Mouse (Mus musculus) erythroblast, embryonic 14.5 days (primary cell): ENCODE measurements around the gene Prr14l. TPM values are rescaled to one million over a fixed set of nuclear protein-coding genes. Genes with fewer than 3 reads are reported as not detected.
"Not testable (repeated sequence)": the region's sequence is repeated elsewhere in the genome, so short reads cannot be mapped to it uniquely, and the experiment has no call there.

Experiments used
- H3K27me3 ChIP-seq: 2 replicates; pipeline ENCODE4 v1.6.1; 2012; ENCODE audit warnings: inconsistent platforms; ENCODE audit not compliant: control insufficient read depth
- H3K36me3 ChIP-seq: 2 replicates; pipeline ENCODE4 v1.6.1; 2012; ENCODE audit warnings: mild to moderate bottlenecking, inconsistent platforms; ENCODE audit not compliant: control insufficient read depth
- H3K4me1 ChIP-seq: 2 replicates; pipeline ENCODE4 v1.6.1; 2012; ENCODE audit warnings: inconsistent platforms; ENCODE audit not compliant: control insufficient read depth
- H3K4me3 ChIP-seq: replicated peaks from 2 replicates; pipeline ENCODE3; 2012; ENCODE audit warnings: moderate library complexity, mild to moderate bottlenecking, inconsistent platforms
- H3K9me3 ChIP-seq: 2 replicates; pipeline ENCODE4 v1.6.1; 2012; ENCODE audit warnings: low read length, inconsistent platforms, mixed read lengths; ENCODE audit not compliant: control insufficient read depth
- GATA1 ChIP-seq: IDR thresholded peaks from 2 replicates; pipeline ENCODE4 v1.6.1; 2012; ENCODE audit warnings: low read length, inconsistent platforms, mixed read lengths
- TAL1 ChIP-seq: IDR thresholded peaks from 3 replicates; pipeline ENCODE4 v1.6.1; 2012; ENCODE audit warnings: low read length, inconsistent platforms, mixed read lengths
- polyA plus RNA-seq: library from polyadenylated mRNA; stranded (reverse); fragments of >175 nt; gene quantifications from 2 replicates; pipeline ENCODE4 v1.2.3, GENCODE M21; 2012

Prr14l gene
- polyA plus RNA-seq, 1 experiment, result 0.75 TPM

- no peak for TF ChIP-seq GATA1
- TF ChIP-seq TAL1, result no peak
- Histone ChIP-seq H3K4me1 (no peaks in the 10 kb centered on the region), H3K27me3 (no peaks in the 10 kb centered on the region), H3K36me3 (peaks cover 76% of the 10 kb centered on the region), H3K9me3 (no peaks in the 10 kb centered on the region), H3K4me3 (no peak overlapping the region)
Observed at GRCm38 (mm10) chr5:32820471-32820870, 33.6 kb downstream of the Prr14l start.

DNA sequence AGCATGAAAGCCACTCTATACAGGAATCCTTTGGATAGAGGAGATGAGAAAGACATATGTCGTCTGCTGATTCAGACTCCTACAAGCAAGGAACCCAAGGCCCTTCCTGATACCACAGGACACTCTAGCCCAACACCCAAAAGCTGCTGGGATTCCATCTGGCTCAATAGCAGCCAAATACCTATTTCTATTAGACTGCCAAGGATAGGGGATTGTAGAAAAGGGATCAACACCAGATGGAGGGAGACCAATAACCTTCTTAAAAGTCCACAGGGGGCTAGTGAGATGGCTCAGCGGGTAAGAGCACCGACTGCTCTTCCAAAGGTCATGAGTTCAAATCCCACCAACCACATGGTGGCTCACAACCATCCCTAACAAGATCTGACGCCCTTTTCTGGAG lies 38.7 kb downstream of the Prr14l start:
- Histone ChIP-seq H3K4me3 (no peak overlapping the region), H3K36me3 (peaks cover 81% of the 10 kb centered on the region), H3K27me3 (no peaks in the 10 kb centered on the region), H3K4me1 (no peaks in the 10 kb centered on the region), H3K9me3 (no peaks in the 10 kb centered on the region)
- TF ChIP-seq TAL1, result no peak
- no peak for TF ChIP-seq GATA1

- H3K36me3 ChIP-seq, result peaks cover 30% of the 10 kb centered on the region
- peaks cover 20% of the 10 kb centered on the region for H3K4me1 ChIP-seq
- not testable (repeated sequence) for H3K27me3 ChIP-seq, H3K4me3 ChIP-seq, H3K9me3 ChIP-seq
Observed at GRCm38 (mm10) chr5:32786454-32786853, 67.6 kb downstream of the Prr14l start.

DNA sequence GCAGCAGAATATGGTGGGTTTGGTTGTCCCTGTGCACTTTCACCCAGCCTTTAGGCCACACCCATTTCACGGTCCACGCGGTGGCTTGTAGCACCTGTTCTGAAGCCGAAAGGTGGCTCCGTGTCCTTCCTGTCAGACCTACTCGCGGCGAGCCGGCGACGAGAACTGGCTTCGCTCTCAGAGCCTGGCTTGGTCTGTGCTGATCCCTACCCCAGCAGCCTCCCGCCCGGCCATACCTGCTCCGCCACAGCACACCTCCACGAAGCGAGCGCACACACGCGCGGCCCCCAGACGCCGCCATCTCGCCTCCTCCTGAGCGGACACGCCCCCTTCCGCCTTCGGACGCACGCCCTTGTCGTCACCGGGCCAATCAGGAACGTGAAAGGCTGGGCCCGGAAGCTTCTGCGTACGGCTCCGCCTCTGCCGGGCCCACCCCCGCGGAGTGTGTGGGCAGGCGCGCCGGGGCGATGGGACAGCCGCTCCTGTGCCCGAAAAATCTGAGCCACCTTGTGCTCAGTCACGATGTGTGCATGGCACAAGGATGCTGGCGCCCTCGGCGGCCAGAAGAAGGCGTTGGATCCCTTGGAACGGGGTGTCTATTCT lies 68.6 kb downstream of the Prr14l start, which contains the start of gene Pisd:
Pisd (minus strand) TSS at position 334 of the 603 bp plus-strand sequence.
- Histone ChIP-seq H3K36me3 (peaks cover 20% of the 10 kb centered on the region), H3K9me3 (no peaks in the 10 kb centered on the region), H3K27me3 (no peaks in the 10 kb centered on the region), H3K4me1 (peaks cover 22% of the 10 kb centered on the region), H3K4me3 (peak within 1 kb of the TSS; percentile 93)
- TF ChIP-seq GATA1 (no peak), TAL1 (no peak)

GRCm38 (mm10) chr5:32784726-32785125 lies 69.3 kb downstream of the Prr14l start:
- Histone ChIP-seq H3K36me3 (peaks cover 15% of the 10 kb centered on the region), H3K9me3 (no peaks in the 10 kb centered on the region), H3K4me3 (peak overlapping the region; percentile 93), H3K4me1 (peaks cover 22% of the 10 kb centered on the region), H3K27me3 (no peaks in the 10 kb centered on the region)
- TF ChIP-seq GATA1, result no peak
- no peak for TF ChIP-seq TAL1

DNA sequence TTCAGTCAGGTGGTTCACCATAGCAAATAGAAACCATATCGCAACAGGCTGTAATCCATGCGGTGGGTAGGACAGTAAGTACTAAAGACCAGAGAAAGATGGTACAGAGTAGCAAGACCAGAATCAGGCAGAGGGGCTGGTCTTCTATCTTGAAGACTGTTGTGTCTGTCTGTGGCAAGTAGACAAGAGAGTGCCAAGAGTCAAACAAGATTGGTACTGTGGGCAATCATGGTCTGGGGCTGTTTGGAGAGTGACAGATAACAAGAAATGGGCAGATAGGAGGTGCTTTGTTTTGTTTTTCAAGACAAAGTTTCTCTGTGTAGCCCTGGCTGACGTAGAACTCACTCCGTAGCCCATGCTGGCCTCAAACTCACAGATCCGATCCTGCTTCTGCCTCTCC lies 72.5 kb downstream of the Prr14l start:
- H3K4me3 ChIP-seq, result no peak overlapping the region
- H3K36me3 ChIP-seq, result no peaks in the 10 kb centered on the region
- peaks cover 22% of the 10 kb centered on the region for H3K4me1 ChIP-seq
- H3K27me3 ChIP-seq, result no peaks in the 10 kb centered on the region
- TF ChIP-seq TAL1 (no peak), GATA1 (no peak)
- no peaks in the 10 kb centered on the region for H3K9me3 ChIP-seq

DNA sequence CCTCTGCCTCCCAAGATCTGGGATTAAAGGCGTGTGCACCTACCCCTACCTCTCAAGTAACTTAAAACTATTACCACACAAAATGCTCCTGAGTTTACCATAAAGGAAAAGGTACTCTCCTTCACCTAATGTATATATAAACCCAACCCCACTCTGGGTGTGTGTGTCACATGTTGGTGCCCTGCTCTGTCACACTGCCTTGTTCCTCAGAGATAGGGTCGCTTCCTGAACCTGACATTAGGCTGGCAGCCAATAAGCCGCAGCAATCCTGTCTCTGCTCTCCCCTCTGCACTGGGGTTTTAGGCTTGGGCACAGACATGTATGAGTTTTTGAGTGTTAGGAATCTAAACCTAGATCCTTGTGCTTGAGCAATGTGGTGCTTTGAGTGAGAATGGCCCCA lies 75.9 kb downstream of the Prr14l start:
- TF ChIP-seq GATA1 (no peak), TAL1 (no peak)
- H3K27me3 ChIP-seq, result no peaks in the 10 kb centered on the region
- no peak overlapping the region for H3K4me3 ChIP-seq
- H3K4me1 ChIP-seq, result peaks cover 4% of the 10 kb centered on the region
- no peaks in the 10 kb centered on the region for H3K9me3 ChIP-seq
- peaks cover 9% of the 10 kb centered on the region for H3K36me3 ChIP-seq

DNA sequence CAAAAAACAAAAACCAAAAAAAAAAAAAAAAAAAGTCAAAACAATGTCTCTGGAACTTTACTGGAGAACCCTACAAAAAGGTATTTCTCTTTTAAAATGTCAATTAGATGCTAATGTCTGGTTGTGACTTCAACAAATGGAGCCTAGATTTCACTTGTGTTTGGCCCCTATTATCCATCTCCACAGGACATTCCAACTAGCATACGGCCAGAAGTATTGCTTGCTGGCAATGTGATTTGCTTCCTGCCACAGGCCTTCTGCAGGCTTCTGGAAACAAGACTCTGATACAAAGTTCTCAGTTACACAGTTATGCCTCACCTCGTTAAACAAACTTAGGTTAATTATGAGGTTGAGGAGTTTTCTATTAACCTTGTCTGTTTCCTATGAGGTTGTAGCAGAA lies 81.7 kb downstream of the Prr14l start:
- no peaks in the 10 kb centered on the region for H3K27me3 ChIP-seq
- no peaks in the 10 kb centered on the region for H3K9me3 ChIP-seq
- TF ChIP-seq GATA1 (no peak), TAL1 (no peak)
- no peaks in the 10 kb centered on the region; the same call in 1 of the 2 replicates for H3K4me1 ChIP-seq
- H3K4me3 ChIP-seq, result no peak overlapping the region
- H3K36me3 ChIP-seq, result peaks cover 14% of the 10 kb centered on the region

- peaks cover 12% of the 10 kb centered on the region for H3K36me3 ChIP-seq
- no peak overlapping the region for H3K4me3 ChIP-seq
- no peaks in the 10 kb centered on the region for H3K27me3 ChIP-seq
- no peaks in the 10 kb centered on the region for H3K9me3 ChIP-seq
- H3K4me1 ChIP-seq, result no peaks in the 10 kb centered on the region; the same call in 1 of the 2 replicates
- TF ChIP-seq GATA1 (no peak), TAL1 (no peak)
Observed at GRCm38 (mm10) chr5:32767636-32768373, 86.3 kb downstream of the Prr14l start.
